Mouse (Mus musculus): ENCODE results near the gene Gins3. TPM values are rescaled to one million over a fixed set of nuclear protein-coding genes. Genes with fewer than 3 reads are reported as not detected.
A peak's percentile ranks its signal among the peaks of the same experiment; 100 is the strongest.
"Not testable (repeated sequence)": the region's sequence is repeated elsewhere in the genome, so short reads cannot be mapped to it uniquely, and the experiment has no call there.

Gins3 gene
- polyA plus RNA-seq (2017; shearing (Covaris generic)) = 10 to 100 TPM in 1 of 2 experiments, 1 to 10 TPM in 1; 7.0 to 10.1 TPM

- ATAC-seq = peak; percentile 98
Observed at GRCm38 (mm10) chr8:95633262-95634062, at the start of gene Gins3. Gene Gins3 (plus strand): TSS chr8:95633453.

GRCm38 (mm10) chr8:95587339-95587738 lies 45.9 kb upstream of the Gins3 start:
- ATAC-seq = no peak

- no peak for ATAC-seq
Observed at GRCm38 (mm10) chr8:95589282-95589681, 44.0 kb upstream of the Gins3 start.

- ATAC-seq = no peak
Observed at GRCm38 (mm10) chr8:95590539-95590938, 42.7 kb upstream of the Gins3 start.

- no peak for ATAC-seq
Observed at GRCm38 (mm10) chr8:95592131-95592780, 41.0 kb upstream of the Gins3 start.

- ATAC-seq = no peak
Observed at GRCm38 (mm10) chr8:95593439-95594393, 39.5 kb upstream of the Gins3 start.

- ATAC-seq = no peak
Observed at GRCm38 (mm10) chr8:95595131-95595530, 38.1 kb upstream of the Gins3 start.

GRCm38 (mm10) chr8:95596841-95597241 lies 36.4 kb upstream of the Gins3 start:
- no peak for ATAC-seq

GRCm38 (mm10) chr8:95599861-95600260 lies 33.4 kb upstream of the Gins3 start:
- ATAC-seq = no peak

- ATAC-seq = no peak
Observed at GRCm38 (mm10) chr8:95601306-95601705, 31.9 kb upstream of the Gins3 start.

- no peak for ATAC-seq
Observed at GRCm38 (mm10) chr8:95602168-95602567, 31.1 kb upstream of the Gins3 start.

GRCm38 (mm10) chr8:95606509-95606908 lies 26.7 kb upstream of the Gins3 start:
- not testable (repeated sequence) for ATAC-seq

GRCm38 (mm10) chr8:95607210-95607609 lies 26.0 kb upstream of the Gins3 start:
- ATAC-seq = no peak

GRCm38 (mm10) chr8:95609406-95609805 lies 23.8 kb upstream of the Gins3 start:
- no peak for ATAC-seq

- ATAC-seq = no peak
Observed at GRCm38 (mm10) chr8:95610749-95611148, 22.5 kb upstream of the Gins3 start.

GRCm38 (mm10) chr8:95611769-95612168 lies 21.5 kb upstream of the Gins3 start:
- no peak for ATAC-seq

- ATAC-seq = no peak
Observed at GRCm38 (mm10) chr8:95616383-95616782, 16.9 kb upstream of the Gins3 start.

- no peak for ATAC-seq
Observed at GRCm38 (mm10) chr8:95620046-95620445, 13.2 kb upstream of the Gins3 start.

GRCm38 (mm10) chr8:95624833-95625232 lies 8.4 kb upstream of the Gins3 start:
- ATAC-seq = no peak

- ATAC-seq = no peak
Observed at GRCm38 (mm10) chr8:95632840-95633239, 413 bp upstream of the Gins3 start.

GRCm38 (mm10) chr8:95634063-95634340 lies 749 bp downstream of the Gins3 start:
- no peak for ATAC-seq

GRCm38 (mm10) chr8:95644942-95645341 lies 11.7 kb downstream of the Gins3 start:
- ATAC-seq = no peak

- no peak for ATAC-seq
Observed at GRCm38 (mm10) chr8:95648251-95648650, 15.0 kb downstream of the Gins3 start.

Measured in activated CD4-positive, CD25-positive, alpha-beta regulatory T cell, adult 4 months (primary cell).